Mouse (Mus musculus): Measurements from ENCODE around the gene Smim17. TPM values are rescaled to one million over a fixed set of nuclear protein-coding genes. Genes with fewer than 3 reads are reported as not detected.
"Not testable (repeated sequence)": the region's sequence is repeated elsewhere in the genome, so short reads cannot be mapped to it uniquely, and the experiment has no call there.

The Smim17 gene
- polyA plus RNA-seq, 1 experiment from 2014 or later = not detected

- no peak for ATAC-seq (ENCODE audit: insufficient number of reproducible peaks, insufficient read depth, low FRiP score, low read depth)
- H3K4me2 ChIP-seq (ENCODE audit: low read length) = no peak overlapping the region
- peaks cover 18% of the 10 kb centered on the region; the same call in 1 of the 2 replicates for H3K9me3 ChIP-seq (ENCODE audit: control insufficient read depth, low read length)
- no peak overlapping the region for H3K27ac ChIP-seq (replicated peaks in 1 of 2; ENCODE audit: control insufficient read depth in 1 of 2, insufficient read depth in 1 of 2, low read depth in 2 of 2, low read length in 2 of 2)
- H3K9ac ChIP-seq (ENCODE audit: low read length) = no peak overlapping the region
- no peaks in the 10 kb centered on the region for H3K27me3 ChIP-seq (ENCODE audit: control insufficient read depth, insufficient read depth, low read length)
- no peaks in the 10 kb centered on the region for H3K36me3 ChIP-seq (ENCODE audit: control insufficient read depth, insufficient read depth, low read length)
- WGBS = 30% methylated on average over 3 of the region's 3 CpGs
- no peaks in the 10 kb centered on the region for H3K4me1 ChIP-seq (ENCODE audit: control insufficient read depth in 2 of 2, insufficient read depth in 2 of 2, low read length in 2 of 2)
- H3K4me3 ChIP-seq (ENCODE audit: control insufficient read depth in 1 of 2, insufficient read depth in 1 of 2, low read depth in 1 of 2, low read length in 2 of 2) = no peak overlapping the region
Observed at GRCm38 (mm10) chr7:6456399-6456798, 57.9 kb downstream of the Smim17 start.

GRCm38 (mm10) chr7:6466951-6467350 lies 68.4 kb downstream of the Smim17 start, which contains the start of gene Olfr1346:
Olfr1346 (plus strand) TSS chr7:6467101.
- Histone ChIP-seq H3K27ac (replicated peaks in 1 of 2; ENCODE audit: control insufficient read depth in 1 of 2, insufficient read depth in 1 of 2, low read depth in 2 of 2, low read length in 2 of 2) (no peak within 1 kb of the TSS), H3K9me3 (ENCODE audit: control insufficient read depth, low read length) (peaks cover 10% of the 10 kb centered on the region; the same call in 1 of the 2 replicates), H3K36me3 (ENCODE audit: control insufficient read depth, insufficient read depth, low read length) (no peaks in the 10 kb centered on the region), H3K4me1 (ENCODE audit: control insufficient read depth in 2 of 2, insufficient read depth in 2 of 2, low read length in 2 of 2) (no peaks in the 10 kb centered on the region), H3K4me2 (ENCODE audit: low read length) (no peak within 1 kb of the TSS), H3K27me3 (ENCODE audit: control insufficient read depth, insufficient read depth, low read length) (no peaks in the 10 kb centered on the region), H3K9ac (ENCODE audit: low read length) (no peak within 1 kb of the TSS), H3K4me3 (ENCODE audit: control insufficient read depth in 1 of 2, insufficient read depth in 1 of 2, low read depth in 1 of 2, low read length in 2 of 2) (no peak within 1 kb of the TSS)
- no peak for ATAC-seq (ENCODE audit: insufficient number of reproducible peaks, insufficient read depth, low FRiP score, low read depth)

DNA sequence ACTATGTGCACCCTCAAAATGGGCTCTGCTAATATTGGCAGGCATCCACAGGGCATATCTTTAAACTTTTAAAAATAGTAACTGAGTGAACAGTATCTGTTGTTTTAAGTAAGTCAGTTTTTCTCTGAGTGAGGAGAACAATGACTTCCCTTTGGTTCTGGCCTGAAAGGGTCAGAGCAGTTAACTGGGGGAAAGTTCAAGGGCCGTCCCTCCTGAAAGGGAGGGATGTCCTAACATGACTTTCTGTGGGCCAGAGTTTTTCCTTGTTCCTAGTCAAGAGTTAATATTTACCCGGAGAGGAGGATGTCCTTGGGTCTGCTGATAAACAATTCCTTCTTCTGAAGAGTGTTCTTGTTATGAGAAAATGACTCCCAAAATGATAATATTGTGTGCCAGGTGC lies 79.1 kb downstream of the Smim17 start:
- H3K9ac ChIP-seq (ENCODE audit: low read length); H3K4me3 ChIP-seq (ENCODE audit: control insufficient read depth in 1 of 2, insufficient read depth in 1 of 2, low read depth in 1 of 2, low read length in 2 of 2); H3K36me3 ChIP-seq (ENCODE audit: control insufficient read depth, insufficient read depth, low read length); H3K27ac ChIP-seq (replicated peaks in 1 of 2; ENCODE audit: control insufficient read depth in 1 of 2, insufficient read depth in 1 of 2, low read depth in 2 of 2, low read length in 2 of 2); H3K27me3 ChIP-seq (ENCODE audit: control insufficient read depth, insufficient read depth, low read length); H3K4me1 ChIP-seq (ENCODE audit: control insufficient read depth in 2 of 2, insufficient read depth in 2 of 2, low read length in 2 of 2); H3K9me3 ChIP-seq (ENCODE audit: control insufficient read depth, low read length); ATAC-seq (ENCODE audit: insufficient number of reproducible peaks, insufficient read depth, low FRiP score, low read depth); H3K4me2 ChIP-seq (ENCODE audit: low read length): not testable (repeated sequence)
- 63% methylated on average over 2 of the region's 2 CpGs for WGBS

Other genes with a start within 250 kb of the Smim17 start
- 11.8 and 12.2 TPM in 2 replicates for gene Zfp787, start 242.7 kb upstream of the Smim17 start, polyA plus RNA-seq (2014; fragmentation: Nextera tagmentation; extraction: Ambion mirVana)
- 29.3 and 31.4 TPM in 2 replicates for gene Zfp444, start 226.5 kb upstream of the Smim17 start, polyA plus RNA-seq (2014; fragmentation: Nextera tagmentation; extraction: Ambion mirVana)
- not detected in 2 replicates for gene Galp, start 201.6 kb upstream of the Smim17 start, polyA plus RNA-seq (2014; fragmentation: Nextera tagmentation; extraction: Ambion mirVana)
- not detected in 2 replicates for gene Zscan5b, start 176.4 kb upstream of the Smim17 start, polyA plus RNA-seq (2014; fragmentation: Nextera tagmentation; extraction: Ambion mirVana)
- gene Epp13, start 146.0 kb upstream of the Smim17 start, polyA plus RNA-seq (2014; fragmentation: Nextera tagmentation; extraction: Ambion mirVana) = not detected in 2 replicates
- gene Zfp667, start 112.1 kb upstream of the Smim17 start, polyA plus RNA-seq (2014; fragmentation: Nextera tagmentation; extraction: Ambion mirVana) = 3.4 and 3.5 TPM in 2 replicates
- 4.0 and 6.0 TPM in 2 replicates for gene Zfp583, start 67.4 kb upstream of the Smim17 start, polyA plus RNA-seq (2014; fragmentation: Nextera tagmentation; extraction: Ambion mirVana)
- gene Gm3854, start 55.0 kb upstream of the Smim17 start, polyA plus RNA-seq (2014; fragmentation: Nextera tagmentation; extraction: Ambion mirVana) = 1.2 and 1.5 TPM in 2 replicates
- gene Zfp78, start 35.4 kb upstream of the Smim17 start, polyA plus RNA-seq (2014; fragmentation: Nextera tagmentation; extraction: Ambion mirVana) = 1.6 and 1.8 TPM in 2 replicates
- 6.9 and 10.7 TPM in 2 replicates for gene Zfp28, start 15.4 kb upstream of the Smim17 start, polyA plus RNA-seq (2014; fragmentation: Nextera tagmentation; extraction: Ambion mirVana)
- not detected in 2 replicates for gene Gm20715, start 11.6 kb downstream of the Smim17 start, polyA plus RNA-seq (2014; fragmentation: Nextera tagmentation; extraction: Ambion mirVana)
- gene Olfr1344, start 40.0 kb downstream of the Smim17 start, polyA plus RNA-seq (2014; fragmentation: Nextera tagmentation; extraction: Ambion mirVana) = not detected in 2 replicates
- gene Olfr1336, start 57.5 kb downstream of the Smim17 start, polyA plus RNA-seq (2014; fragmentation: Nextera tagmentation; extraction: Ambion mirVana) = not detected in 2 replicates
- gene Olfr1346, start 68.4 kb downstream of the Smim17 start, polyA plus RNA-seq (2014; fragmentation: Nextera tagmentation; extraction: Ambion mirVana) = not detected in 2 replicates
- gene Olfr5, start 88.2 kb downstream of the Smim17 start, polyA plus RNA-seq (2014; fragmentation: Nextera tagmentation; extraction: Ambion mirVana) = not detected in 2 replicates
- gene Olfr1347, start 101.0 kb downstream of the Smim17 start, polyA plus RNA-seq (2014; fragmentation: Nextera tagmentation; extraction: Ambion mirVana) = not detected in 2 replicates
- gene Olfr1348, start 110.0 kb downstream of the Smim17 start, polyA plus RNA-seq (2014; fragmentation: Nextera tagmentation; extraction: Ambion mirVana) = not detected in 2 replicates
- not detected in 2 replicates for gene Olfr1349, start 124.2 kb downstream of the Smim17 start, polyA plus RNA-seq (2014; fragmentation: Nextera tagmentation; extraction: Ambion mirVana)
- gene Olfr1350, start 166.1 kb downstream of the Smim17 start, polyA plus RNA-seq (2014; fragmentation: Nextera tagmentation; extraction: Ambion mirVana) = not detected in 2 replicates

Measured in heart, embryonic 14.5 days (tissue).